Mouse (Mus musculus): ENCODE data around the gene Vamp9. TPM values are rescaled to one million over a fixed set of nuclear protein-coding genes. Genes with fewer than 3 reads are reported as not detected.

Vamp9 gene
- total RNA-seq, 2 experiments from 2014 or later, result 0.69 to 0.79 TPM

Other genes with a start within 250 kb of the Vamp9 start
- gene Rasgef1b, start 177.2 kb upstream of the Vamp9 start, total RNA-seq (2021), result 10 to 100 TPM in 1 of 2 experiments, 1 to 10 TPM in 1; 9.3 to 13.7 TPM
- 100 to 1,000 TPM; 170 to 220 TPM for gene Hnrnpd, start 72.7 kb downstream of the Vamp9 start, total RNA-seq (2021)
- 1 to 10 TPM; 2.6 to 4.1 TPM for gene 4930524J08Rik, start 72.8 kb downstream of the Vamp9 start, total RNA-seq (2021)
- gene Hnrnpdl, start 133.4 kb downstream of the Vamp9 start, total RNA-seq (2021), result 100 to 1,000 TPM in 1 of 2 experiments, 10 to 100 TPM in 1; 96.1 to 145 TPM
- 10 to 100 TPM; 23.2 to 29.4 TPM for gene Enoph1, start 133.7 kb downstream of the Vamp9 start, total RNA-seq (2021)